Comparison of ENCODE assay signal across 13 mouse cellular contexts in the genomic region with DNA sequence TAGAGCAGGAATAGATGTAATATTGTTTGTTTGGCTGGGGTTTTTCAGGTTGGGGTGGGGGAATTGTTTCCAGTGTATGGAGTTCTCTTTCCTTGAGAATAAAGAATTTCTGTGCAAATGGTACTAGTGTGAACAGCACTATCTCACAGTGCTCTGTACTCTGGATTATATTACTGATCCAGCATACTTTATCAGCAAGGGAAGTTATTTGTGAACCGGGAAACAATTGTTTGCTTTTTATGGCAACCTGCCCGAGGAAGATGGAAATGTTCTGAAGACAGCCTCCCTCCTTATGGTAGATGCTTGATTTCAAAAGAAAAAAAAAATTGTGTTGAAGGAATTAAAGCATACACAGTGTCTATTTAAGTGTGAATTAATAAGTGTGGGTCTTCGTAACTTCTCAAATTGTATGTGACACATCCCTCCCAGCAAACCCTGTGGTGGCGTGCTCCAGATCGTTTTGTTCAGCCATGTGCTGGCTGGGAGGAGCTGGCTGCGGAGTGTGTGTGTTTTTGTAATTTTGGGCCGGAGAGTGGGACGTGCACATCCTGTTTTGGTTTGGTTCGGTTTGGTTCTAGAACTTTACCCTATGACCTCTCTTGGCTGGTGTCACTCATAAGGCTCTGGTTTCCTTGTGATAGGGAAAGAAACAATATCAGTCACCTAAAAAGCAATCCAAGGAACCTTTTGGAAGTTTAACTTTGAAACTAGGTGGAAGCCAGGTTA. TPM values are rescaled to one million over a fixed set of nuclear protein-coding genes. Genes with fewer than 3 reads are reported as not detected.
A peak's percentile ranks its signal among the peaks of the same experiment; 100 is the strongest.
DNase-seq lines count a peak whose midpoint lies in the region.
"Had no signal": no experiment of that assay in that cellular context is flagged by ENCODE, and none has a peak within 500 bp of the region (broad histone marks: within the 10 kb centered on the region; RNA-seq: fewer than 3 reads in every experiment).

No protein-coding gene starts in this region.

- DNase-seq in heart, adult 18-20 months, result peak; percentile 79 to 86
- DNase-seq in heart, postnatal 25 days (ENCODE audit: low spot score), result peak; percentile 41
- peak; percentile 62 to 69 for DNase-seq in kidney, postnatal 36 days
- DNase-seq in retina, postnatal 1 day, result no peak
- DNase-seq in left cerebral cortex, adult 9 months (ENCODE audit: low spot score in 2 of 2), result no peak
- no peak for DNase-seq in left cerebral cortex, postnatal 36 days (ENCODE audit: low spot score in 2 of 2)
- DNase-seq: cerebellum, postnatal 36 days; gastrocnemius, postnatal 36 days; thymus, postnatal 36 days had no signal

- H3K4me3 ChIP-seq in brown adipose tissue, adult 24 weeks (ENCODE audit: insufficient read depth, low read depth, low read length), result no peak overlapping the region
- H3K4me3 ChIP-seq: erythroblast, embryonic 14.5 days; liver, embryonic 15.5 days; stomach, embryonic 15.5 days had no signal

- H3K4me1 ChIP-seq in brown adipose tissue, adult 24 weeks (ENCODE audit: control insufficient read depth, insufficient read depth, insufficient read length, low read length), result peaks cover 15% of the 10 kb centered on the region; the same call in 1 of the 2 replicates
- H3K4me1 ChIP-seq: liver, embryonic 15.5 days had no signal

- peak overlapping the region; percentile 65 for H3K27ac ChIP-seq in brown adipose tissue, adult 24 weeks (replicated peaks; ENCODE audit: low read depth, low read length)
- H3K27ac ChIP-seq: liver, embryonic 15.5 days; stomach, embryonic 15.5 days had no signal

- intact Hi-C loops in heart, postnatal 25 days (cut with DNase I), result loop anchor here (2.0 kb wide), 2 partner anchors 26 to 44 kb away; no protein-coding TSS in a partner anchor
- intact Hi-C loops in left cerebral cortex, postnatal 36 days (cut with DNase I), result no loop called here

RNA-seq across cellular contexts. Expression of a gene that starts 59.3 kb away (rescaled TPM):
- 37.5 and 39.6 TPM in 2 replicates for polyA plus RNA-seq in brown adipose tissue, adult 24 weeks (2012; ENCODE audit: insufficient read depth, insufficient read length, missing spikeins)
- total RNA-seq in heart, adult 18-20 months (2021), result 10 to 100 TPM; 22.8 to 24.3 TPM
- 10 to 100 TPM; 18.0 to 22.8 TPM for total RNA-seq in heart, postnatal 25 days (2021)
- 1 to 10 TPM; 3.0 to 4.1 TPM for total RNA-seq in left cerebral cortex, postnatal 36 days (2021)

Comparison
In these comparisons a context has a peak if more than half of its experiments do, and no peak if none do; other contexts are left out.
1. DNase-seq: peak in heart, adult 18-20 months (2 of 2), heart, postnatal 25 days (single experiment) and kidney, postnatal 36 days (2 of 2); none in retina, postnatal 1 day (single experiment), left cerebral cortex, adult 9 months (0 of 2) and left cerebral cortex, postnatal 36 days (0 of 2).